Mouse (Mus musculus) limb, embryonic 10.5 days (tissue): ENCODE results near the gene Sema6d. TPM values are rescaled to one million over a fixed set of nuclear protein-coding genes. Genes with fewer than 3 reads are reported as not detected.

Experiments used
- DNase-seq: peaks from one replicate; pipeline ENCODE4 v3.0.0-alpha.2; 2017; ENCODE audit warnings: low spot score
- H3K27ac ChIP-seq: fragments of 300-500 bp; sonication (generic); 2 replicates; pipeline ENCODE4 v1.5.1; 2016; ENCODE audit warnings: mild to moderate bottlenecking
- H3K27me3 ChIP-seq: fragments of 300-500 bp; sonication (generic); 2 replicates; pipeline ENCODE4 v1.6.1; 2016; ENCODE audit warnings: low read depth, mild to moderate bottlenecking; ENCODE audit not compliant: poor library complexity, severe bottlenecking
- H3K36me3 ChIP-seq: fragments of 300-500 bp; sonication (generic); 2 replicates; pipeline ENCODE4 v1.6.1; 2016; ENCODE audit warnings: mild to moderate bottlenecking, moderate library complexity
- H3K4me1 ChIP-seq: fragments of 300-500 bp; sonication (generic); 2 replicates; pipeline ENCODE4 v1.6.1; 2016
- H3K4me3 ChIP-seq: fragments of 300-500 bp; sonication (generic); 2 replicates; pipeline ENCODE4 v1.5.1; 2016; ENCODE audit warnings: mild to moderate bottlenecking, moderate library complexity
- H3K9me3 ChIP-seq: fragments of 300-500 bp; sonication (generic); replicated peaks from 2 replicates; pipeline ENCODE4 v1.6.1; 2016; ENCODE audit warnings: mild to moderate bottlenecking
- WGBS: fragments of 180-500 bp; shearing (Covaris S2); methylation state at CpG from one replicate; pipeline ENCODE4 v1.1.7; 2016; 5-methylcytosine and 5-hydroxymethylcytosine counted together
- polyA plus RNA-seq: library from polyadenylated mRNA; unstranded; fragments of >200 nt; fragmentation: Nextera tagmentation; extraction: Ambion mirVana; gene quantifications from 2 replicates; pipeline ENCODE4 v1.2.1, GENCODE M21; 2016

Sema6d gene
- polyA plus RNA-seq, 1 experiment from 2014 or later = 4.5 TPM

DNA sequence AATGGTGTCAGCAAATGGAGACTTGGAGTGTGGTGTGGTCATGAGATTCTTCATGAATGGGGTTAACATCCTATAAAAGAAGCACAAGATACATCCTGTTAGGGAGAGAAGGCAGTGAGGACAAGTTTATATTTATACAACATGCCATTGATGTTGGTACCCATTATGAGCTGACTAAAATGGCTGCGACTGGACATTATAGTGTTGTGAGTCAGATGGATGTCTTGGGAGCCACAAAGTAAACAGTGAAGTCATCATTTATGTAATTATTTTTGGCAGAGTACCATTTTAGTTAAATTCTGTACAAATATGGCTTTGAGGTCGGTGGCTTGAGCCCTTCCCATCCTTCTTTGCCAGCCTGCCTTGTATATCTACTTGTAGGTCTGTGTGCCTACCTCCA, 31.8 kb downstream of the Sema6d start:
- no peaks in the 10 kb centered on the region for H3K27me3 ChIP-seq
- H3K4me3 ChIP-seq = no peak overlapping the region
- H3K27ac ChIP-seq = no peak overlapping the region
- no peak for DNase-seq
- WGBS = 88% methylated on average over 2 of the region's 2 CpGs
- H3K36me3 ChIP-seq = no peaks in the 10 kb centered on the region
- no peaks in the 10 kb centered on the region for H3K9me3 ChIP-seq
- H3K4me1 ChIP-seq = no peaks in the 10 kb centered on the region

DNA sequence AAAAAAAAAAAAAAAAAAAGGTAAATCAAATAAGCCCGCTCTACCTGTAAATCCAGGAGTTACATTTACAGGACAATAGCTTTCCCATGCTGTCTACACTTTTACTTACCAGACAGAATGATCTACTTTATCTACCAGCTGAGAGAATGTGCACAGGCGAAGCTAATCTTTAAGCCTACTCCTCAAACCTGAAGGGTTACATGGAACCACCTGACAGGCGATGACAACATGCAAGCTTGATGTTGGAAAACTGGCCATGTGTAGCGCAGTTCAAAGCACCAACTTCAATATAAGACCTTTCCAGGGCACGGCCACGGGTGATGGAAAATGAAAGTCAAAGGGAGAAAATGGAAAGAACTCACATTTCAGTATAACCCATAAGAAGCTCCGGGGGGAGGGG, 35.7 kb downstream of the Sema6d start:
- Histone ChIP-seq H3K27ac (no peak overlapping the region), H3K9me3 (no peaks in the 10 kb centered on the region), H3K27me3 (no peaks in the 10 kb centered on the region), H3K36me3 (no peaks in the 10 kb centered on the region), H3K4me1 (no peaks in the 10 kb centered on the region), H3K4me3 (no peak overlapping the region)
- 86% methylated on average over 7 of the region's 7 CpGs for WGBS
- no peak for DNase-seq

DNA sequence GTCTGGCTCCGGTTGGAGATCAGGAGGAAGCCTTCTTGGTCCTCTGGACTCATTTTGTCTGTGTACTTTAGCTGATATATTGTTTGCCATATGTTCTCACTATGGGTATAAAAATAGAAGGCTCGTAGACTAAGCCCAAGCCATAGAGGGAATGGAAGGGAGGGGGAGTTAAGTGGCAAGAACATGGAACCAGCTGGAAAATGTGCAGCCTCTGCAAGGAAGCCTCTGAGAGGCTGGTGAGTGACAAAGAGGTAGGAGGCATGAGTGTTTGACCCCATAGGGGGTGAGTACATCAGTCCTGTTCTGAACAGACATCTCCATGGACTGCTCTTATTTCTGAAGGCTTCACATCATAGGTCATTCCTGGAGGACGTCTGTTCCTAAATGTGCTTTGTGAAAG, 37.1 kb downstream of the Sema6d start:
- WGBS = 68% methylated on average over 3 of the region's 3 CpGs

DNA sequence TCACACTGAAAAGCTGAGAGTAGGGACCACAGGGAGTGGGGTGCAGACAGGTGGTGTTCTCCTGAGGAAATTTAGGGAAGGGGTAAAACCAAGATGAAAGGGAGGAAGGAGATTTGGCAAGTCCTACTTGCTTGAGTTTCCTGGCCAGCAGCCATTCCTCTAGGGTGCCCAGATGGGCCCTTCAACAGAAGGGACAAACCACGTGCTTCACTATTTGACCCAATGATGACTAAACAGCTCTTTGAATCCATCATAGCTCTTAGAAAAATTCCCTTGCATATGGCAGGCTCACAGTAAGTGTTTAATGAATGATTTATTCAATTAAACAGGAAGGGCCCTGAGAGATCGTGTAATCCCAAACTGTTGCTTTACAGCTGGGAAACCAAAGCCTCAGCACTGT, 41.1 kb downstream of the Sema6d start:
- Histone ChIP-seq H3K4me1 (no peaks in the 10 kb centered on the region), H3K27ac (no peak overlapping the region), H3K4me3 (no peak overlapping the region), H3K36me3 (no peaks in the 10 kb centered on the region), H3K9me3 (no peaks in the 10 kb centered on the region), H3K27me3 (no peaks in the 10 kb centered on the region)
- no peak for DNase-seq
- 87% methylated on average over 2 of the region's 2 CpGs for WGBS

More for the DNA sequence above, 37.1 kb downstream of the Sema6d start:
- no peaks in the 10 kb centered on the region for H3K27me3 ChIP-seq
- H3K36me3 ChIP-seq = no peaks in the 10 kb centered on the region
- no peaks in the 10 kb centered on the region for H3K9me3 ChIP-seq
- DNase-seq = no peak
- H3K4me3 ChIP-seq = no peak overlapping the region
- H3K4me1 ChIP-seq = no peaks in the 10 kb centered on the region
- H3K27ac ChIP-seq = no peak overlapping the region

DNA sequence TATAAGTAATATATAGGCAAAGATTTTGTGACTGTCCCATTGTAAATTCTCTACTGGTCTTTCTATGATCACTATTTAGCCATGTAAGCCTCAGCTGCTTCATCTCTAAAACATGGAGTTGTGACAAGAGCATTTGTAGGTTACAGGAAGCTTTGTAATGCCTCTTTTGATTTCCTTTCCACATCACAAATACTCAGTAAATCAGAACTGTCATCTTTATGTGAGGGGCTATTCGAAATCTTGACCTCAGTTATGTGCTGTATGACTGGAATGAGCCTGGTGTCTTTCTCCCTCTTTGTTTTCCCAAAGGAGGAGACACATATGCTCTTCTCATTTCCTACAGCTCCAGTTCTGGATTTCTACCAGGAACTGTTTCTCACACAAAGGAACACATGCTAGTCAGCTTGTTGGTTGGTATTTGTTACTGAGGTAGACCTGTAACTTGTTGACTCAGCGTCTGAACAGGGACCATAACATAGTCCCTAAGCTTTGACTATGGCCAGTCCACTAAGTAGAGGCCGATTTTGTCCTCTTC, 51.8 kb downstream of the Sema6d start:
- Histone ChIP-seq H3K4me1 (no peaks in the 10 kb centered on the region), H3K27ac (no peak overlapping the region), H3K36me3 (no peaks in the 10 kb centered on the region), H3K9me3 (no peaks in the 10 kb centered on the region), H3K27me3 (no peaks in the 10 kb centered on the region), H3K4me3 (no peak overlapping the region)
- 78% methylated on average over 3 of the region's 3 CpGs for WGBS
- no peak for DNase-seq

DNA sequence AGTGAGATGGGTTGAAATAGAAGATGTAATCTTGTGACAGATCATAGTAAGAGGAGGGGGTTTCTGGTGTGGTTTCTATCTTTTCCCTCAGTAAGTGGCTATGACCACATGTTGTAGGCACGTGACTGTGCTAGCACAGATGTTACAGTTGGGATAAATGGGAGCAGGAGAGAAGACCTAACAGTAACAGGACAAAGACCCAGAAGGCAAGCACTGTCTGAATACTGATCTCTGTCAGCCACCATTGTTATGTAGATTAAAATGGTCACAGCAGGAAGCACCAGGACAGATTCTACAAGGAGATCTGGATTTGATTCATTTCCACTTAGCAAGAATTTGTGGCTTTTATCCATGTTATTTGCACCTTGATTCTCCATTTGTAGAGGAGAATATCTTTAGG, 55.8 kb downstream of the Sema6d start:
- 21% methylated on average over 1 of the region's 1 CpGs for WGBS
- Histone ChIP-seq H3K4me1 (no peaks in the 10 kb centered on the region), H3K27ac (no peak overlapping the region), H3K36me3 (no peaks in the 10 kb centered on the region), H3K9me3 (no peaks in the 10 kb centered on the region), H3K4me3 (no peak overlapping the region), H3K27me3 (no peaks in the 10 kb centered on the region)
- DNase-seq = no peak

DNA sequence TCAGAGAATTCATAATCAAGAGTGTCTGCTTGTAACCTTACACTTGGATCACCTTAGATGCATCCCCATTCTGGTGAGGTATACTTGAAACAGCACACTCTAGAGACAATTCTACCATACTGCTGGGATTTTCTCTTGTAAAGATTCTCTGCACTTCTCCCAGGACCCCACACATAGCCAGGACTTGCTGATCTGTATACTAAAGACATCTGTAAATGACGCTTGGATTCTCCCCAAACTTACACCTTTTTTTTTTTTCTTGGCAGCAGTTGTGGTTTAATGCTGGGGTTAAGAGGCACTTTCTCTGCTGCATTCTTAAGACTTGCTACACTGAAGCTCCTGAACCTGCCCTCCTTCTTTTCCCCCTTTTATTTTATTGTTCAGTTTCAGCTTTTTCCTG, 68.4 kb downstream of the Sema6d start:
- WGBS = 47% methylated on average over 1 of the region's 1 CpGs
- DNase-seq = no peak

DNA sequence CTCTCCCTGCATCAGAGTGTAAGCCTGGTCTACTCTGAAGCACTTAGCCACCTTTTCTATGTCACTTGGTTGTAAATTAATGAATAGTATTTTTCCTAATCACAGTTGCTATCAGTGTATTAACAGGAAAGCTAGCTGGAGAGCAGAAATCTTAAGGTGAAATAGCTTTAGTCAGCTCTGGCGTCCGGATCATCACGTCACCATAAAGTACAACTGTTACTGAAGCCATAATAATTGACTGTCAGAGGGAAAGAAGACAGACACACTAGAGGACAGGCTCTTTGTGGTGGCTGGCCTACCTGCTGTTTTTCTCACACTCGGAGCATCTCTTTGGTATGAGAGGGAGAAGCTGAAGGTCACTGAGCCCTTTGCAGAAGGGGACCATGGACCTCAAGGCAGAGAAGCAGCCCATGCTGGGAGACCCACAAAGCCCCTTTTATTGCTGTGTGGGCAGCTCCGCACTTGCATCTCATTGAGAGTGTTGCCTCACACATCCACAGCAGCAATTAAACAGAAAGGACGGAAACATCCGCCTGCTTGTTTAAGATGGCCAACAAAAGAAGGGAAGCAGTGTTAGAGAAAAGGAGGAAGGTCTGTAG, 72.3 kb downstream of the Sema6d start:
- 63% methylated on average over 7 of the region's 7 CpGs for WGBS
- no peak for DNase-seq
- Histone ChIP-seq H3K9me3 (no peaks in the 10 kb centered on the region), H3K27me3 (no peaks in the 10 kb centered on the region), H3K27ac (no peak overlapping the region), H3K36me3 (no peaks in the 10 kb centered on the region), H3K4me1 (0 out of 2 replicates have a peak, but pooled peaks cover 4% of the 10 kb centered on the region), H3K4me3 (no peak overlapping the region)

More for the DNA sequence above, 68.4 kb downstream of the Sema6d start:
- Histone ChIP-seq H3K4me3 (no peak overlapping the region), H3K4me1 (0 out of 2 replicates have a peak, but pooled peaks cover 7% of the 10 kb centered on the region), H3K27ac (no peak overlapping the region), H3K36me3 (no peaks in the 10 kb centered on the region), H3K9me3 (no peaks in the 10 kb centered on the region), H3K27me3 (no peaks in the 10 kb centered on the region)

DNA sequence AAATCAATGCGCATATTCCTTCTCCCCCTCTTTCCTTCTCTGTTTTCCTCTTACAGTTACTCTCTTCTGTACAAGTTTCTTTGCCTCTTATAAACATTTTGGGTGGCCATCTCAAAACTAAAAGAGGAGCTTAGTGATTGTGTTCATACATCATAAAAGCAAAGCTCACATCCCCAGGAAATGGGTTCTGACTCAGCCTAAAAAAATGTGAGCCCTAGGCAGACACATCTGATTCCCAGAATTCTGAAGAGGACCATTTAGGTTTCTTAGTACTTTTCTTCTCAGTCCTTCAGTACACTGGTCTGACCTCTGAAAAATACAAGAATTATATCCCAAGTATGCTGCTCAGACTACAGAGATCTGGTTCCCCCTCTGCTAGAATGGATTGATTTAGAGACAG, 78.6 kb downstream of the Sema6d start:
- WGBS = 100% methylated on average over 1 of the region's 1 CpGs
- DNase-seq = no peak
- no peak overlapping the region for H3K4me3 ChIP-seq
- no peak overlapping the region for H3K27ac ChIP-seq
- no peaks in the 10 kb centered on the region for H3K9me3 ChIP-seq
- H3K36me3 ChIP-seq = no peaks in the 10 kb centered on the region
- no peaks in the 10 kb centered on the region for H3K4me1 ChIP-seq
- H3K27me3 ChIP-seq = no peaks in the 10 kb centered on the region

DNA sequence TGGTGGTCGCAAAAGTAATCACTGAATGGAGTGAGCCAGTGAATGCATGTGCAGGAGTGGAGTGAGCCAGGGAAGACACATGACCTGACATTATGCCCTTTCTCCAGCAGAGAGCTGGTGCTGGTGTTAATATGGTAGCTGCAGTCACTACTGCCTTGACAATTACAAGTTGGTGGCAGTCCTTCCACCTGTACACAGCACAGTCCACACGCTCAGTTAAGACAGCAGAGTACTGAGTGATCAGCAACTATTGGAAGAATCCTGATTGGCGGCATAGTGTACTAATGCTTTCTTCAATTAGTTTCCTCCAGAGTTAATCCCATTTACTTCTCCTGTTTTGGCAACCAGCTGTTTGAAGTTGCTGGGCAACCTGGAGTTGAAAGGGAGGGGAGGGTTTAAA, 81.9 kb downstream of the Sema6d start:
- 74% methylated on average over 3 of the region's 3 CpGs for WGBS
- H3K4me1 ChIP-seq = no peaks in the 10 kb centered on the region
- no peaks in the 10 kb centered on the region for H3K9me3 ChIP-seq
- DNase-seq = no peak
- no peaks in the 10 kb centered on the region for H3K27me3 ChIP-seq
- no peaks in the 10 kb centered on the region for H3K36me3 ChIP-seq
- H3K27ac ChIP-seq = no peak overlapping the region
- no peak overlapping the region for H3K4me3 ChIP-seq

DNA sequence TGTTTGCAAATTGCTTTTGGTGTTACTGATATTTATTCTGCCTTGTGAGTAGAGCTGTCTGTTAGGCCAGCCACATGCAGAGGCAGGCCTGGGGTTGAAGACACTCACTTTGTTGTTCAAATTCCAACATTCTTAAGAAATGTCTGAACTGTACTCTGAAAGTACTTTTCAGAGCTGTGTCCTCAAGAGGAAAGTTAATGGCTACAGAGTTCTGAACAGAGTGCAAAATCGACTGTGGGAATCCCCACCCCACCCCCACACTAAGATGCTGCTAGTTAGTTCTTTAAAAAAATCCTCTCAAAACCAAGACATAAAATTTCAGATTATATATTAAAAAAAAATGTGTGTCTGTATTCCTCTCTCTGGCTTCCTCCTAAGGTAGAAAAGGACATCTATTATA, 86.5 kb downstream of the Sema6d start:
- Histone ChIP-seq H3K27ac (no peak overlapping the region), H3K27me3 (no peaks in the 10 kb centered on the region), H3K36me3 (no peaks in the 10 kb centered on the region), H3K9me3 (no peaks in the 10 kb centered on the region), H3K4me1 (no peaks in the 10 kb centered on the region), H3K4me3 (no peak overlapping the region)
- no peak for DNase-seq
- 64% methylated on average over 1 of the region's 1 CpGs for WGBS

DNA sequence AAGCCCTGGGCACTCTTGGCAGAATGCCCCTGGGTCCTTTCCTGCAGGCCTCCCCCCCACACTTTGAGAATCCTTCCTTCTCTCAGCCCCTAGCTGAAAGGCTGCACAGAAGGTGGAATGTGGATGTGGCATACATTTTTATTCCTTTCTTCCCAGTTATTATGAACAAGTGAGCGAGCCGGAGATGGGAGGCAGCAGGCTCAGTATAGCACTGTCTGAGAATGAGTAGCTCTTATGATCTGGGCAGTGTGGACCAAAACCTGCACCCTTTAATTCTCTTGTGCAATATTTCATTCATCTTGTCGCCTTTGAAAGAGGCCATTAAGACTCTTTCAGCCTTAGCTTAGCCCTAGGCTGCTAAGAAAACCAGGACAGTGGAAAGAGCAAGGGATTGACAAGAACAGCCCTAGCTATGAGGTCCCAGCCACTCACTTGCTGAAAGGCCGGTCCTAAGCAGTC, 87.0 kb downstream of the Sema6d start:
- DNase-seq = no peak
- Histone ChIP-seq H3K9me3 (no peaks in the 10 kb centered on the region), H3K4me1 (no peaks in the 10 kb centered on the region), H3K27ac (no peak overlapping the region), H3K4me3 (no peak overlapping the region), H3K27me3 (no peaks in the 10 kb centered on the region), H3K36me3 (no peaks in the 10 kb centered on the region)
- 60% methylated on average over 4 of the region's 4 CpGs for WGBS

DNA sequence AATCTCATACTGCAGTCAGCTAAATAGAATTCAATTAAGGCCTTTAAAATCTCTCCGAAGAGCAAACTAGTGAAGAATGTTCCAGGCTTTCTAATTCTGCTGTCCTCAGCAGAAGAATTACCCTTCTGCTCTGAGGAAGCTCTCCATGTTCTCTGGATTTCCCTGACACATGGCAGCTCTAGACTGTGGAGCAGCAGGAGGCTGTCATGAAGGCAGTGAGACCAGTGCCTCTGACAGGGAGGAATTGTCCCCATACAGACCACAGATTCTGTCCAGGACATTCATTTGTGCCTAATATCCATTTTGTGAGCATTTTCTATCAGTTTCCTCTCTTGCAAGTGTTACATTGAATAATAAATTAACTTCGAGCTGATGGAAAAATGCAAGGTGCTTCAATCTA, 99.5 kb downstream of the Sema6d start:
- Histone ChIP-seq H3K27ac (no peak overlapping the region), H3K4me3 (no peak overlapping the region), H3K36me3 (no peaks in the 10 kb centered on the region), H3K9me3 (no peaks in the 10 kb centered on the region), H3K4me1 (no peaks in the 10 kb centered on the region), H3K27me3 (no peaks in the 10 kb centered on the region)
- WGBS = 94% methylated on average over 2 of the region's 2 CpGs
- DNase-seq = no peak

DNA sequence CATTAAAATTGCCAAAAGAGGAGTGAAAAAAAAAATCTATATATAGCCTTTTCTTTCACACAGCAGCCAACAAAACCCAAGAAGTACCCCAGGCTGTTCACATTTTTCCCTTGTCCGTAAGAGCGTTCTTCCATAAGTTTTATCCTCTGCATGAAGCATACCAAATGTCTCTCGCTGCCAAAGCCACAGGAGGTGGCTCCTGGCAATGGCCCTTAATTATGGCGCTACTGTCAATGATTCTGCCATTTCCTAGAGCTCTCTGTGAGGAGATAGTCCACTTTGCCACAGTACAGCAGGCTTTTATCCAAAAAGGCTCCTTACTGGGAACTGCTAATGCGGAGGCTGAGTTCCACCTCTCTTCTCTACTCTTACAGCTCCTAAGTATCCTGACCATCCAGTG, 104.3 kb downstream of the Sema6d start:
- H3K36me3 ChIP-seq = no peaks in the 10 kb centered on the region
- no peaks in the 10 kb centered on the region for H3K9me3 ChIP-seq
- no peaks in the 10 kb centered on the region for H3K4me1 ChIP-seq
- no peak for DNase-seq
- 94% methylated on average over 5 of the region's 5 CpGs for WGBS
- no peak overlapping the region for H3K27ac ChIP-seq
- H3K4me3 ChIP-seq = no peak overlapping the region
- no peaks in the 10 kb centered on the region for H3K27me3 ChIP-seq
